Mouse (Mus musculus): Measurements from ENCODE around the gene Slc22a22. TPM values are rescaled to one million over a fixed set of nuclear protein-coding genes. Genes with fewer than 3 reads are reported as not detected.
"Not testable (repeated sequence)": the region's sequence is repeated elsewhere in the genome, so short reads cannot be mapped to it uniquely, and the experiment has no call there.

Slc22a22 gene
- polyA plus RNA-seq, 1 experiment, result not detected

DNA sequence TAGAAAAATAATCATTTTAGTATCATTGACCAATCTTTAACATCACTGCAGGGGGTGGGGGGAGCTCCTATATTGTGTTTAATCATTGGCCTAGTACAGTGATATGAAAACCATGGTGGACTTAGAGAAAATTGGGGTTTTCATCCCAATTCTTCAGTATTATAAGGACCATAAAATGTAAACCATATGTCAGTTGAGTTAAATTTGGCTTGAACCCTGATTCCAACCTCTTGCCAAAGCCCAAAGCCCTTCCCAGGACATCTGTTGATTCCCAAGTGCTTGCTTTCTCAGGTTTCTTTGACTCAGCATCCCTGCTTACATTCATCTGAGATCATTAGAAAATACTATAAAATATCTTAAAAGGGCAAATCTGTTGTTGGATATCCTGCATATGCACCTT is 201.0 kb downstream of the Slc22a22 start:
- TF ChIP-seq POLR2A (IDR thresholded peaks at IDR 0.05; ENCODE audit: insufficient read length, low read depth) (no peak), E2F4 (IDR thresholded peaks at IDR 0.05; ENCODE audit: insufficient read depth) (no peak), REST (IDR thresholded peaks at IDR 0.05; ENCODE audit: insufficient read depth, insufficient read length) (no peak), SRF (IDR thresholded peaks at IDR 0.05; ENCODE audit: control insufficient read depth, insufficient read length, low read depth) (no peak), MAX (IDR thresholded peaks at IDR 0.05; ENCODE audit: low read depth) (no peak), POLR2AphosphoS2 (IDR thresholded peaks at IDR 0.05; ENCODE audit: insufficient read length, low read depth) (no peak), MYOD1 (IDR thresholded peaks at IDR 0.05; ENCODE audit: control insufficient read depth in 1 of 3, insufficient read length in 2 of 3, low read depth in 2 of 3) (no peak), USF1 (IDR thresholded peaks at IDR 0.05; ENCODE audit: low read depth) (no peak), TCF12 (IDR thresholded peaks at IDR 0.05; ENCODE audit: insufficient read depth, poor library complexity, severe bottlenecking) (no peak), TCF3 (IDR thresholded peaks at IDR 0.05; ENCODE audit: insufficient read length, low read depth) (no peak), CEBPB (IDR thresholded peaks at IDR 0.05; ENCODE audit: insufficient read depth, poor library complexity, severe bottlenecking) (no peak), MYOG (IDR thresholded peaks at IDR 0.05; ENCODE audit: control insufficient read depth in 1 of 3, insufficient read depth in 1 of 3, insufficient read length in 2 of 3, low read depth in 2 of 3) (no peak)
- no peaks in the 10 kb centered on the region for H3K79me2 ChIP-seq (ENCODE audit: control insufficient read depth, insufficient read depth)
- H3K36me3 ChIP-seq (ENCODE audit: control insufficient read depth, insufficient read depth), result no peaks in the 10 kb centered on the region
- H3K4me2 ChIP-seq (ENCODE audit: low read depth), result no peak overlapping the region
- H3K27me3 ChIP-seq (ENCODE audit: control insufficient read depth, insufficient read depth, insufficient read length), result no peaks in the 10 kb centered on the region
- no peak overlapping the region for H3K4me3 ChIP-seq
- H3ac ChIP-seq (ENCODE audit: control insufficient read depth, insufficient read length), result no peak overlapping the region

DNA sequence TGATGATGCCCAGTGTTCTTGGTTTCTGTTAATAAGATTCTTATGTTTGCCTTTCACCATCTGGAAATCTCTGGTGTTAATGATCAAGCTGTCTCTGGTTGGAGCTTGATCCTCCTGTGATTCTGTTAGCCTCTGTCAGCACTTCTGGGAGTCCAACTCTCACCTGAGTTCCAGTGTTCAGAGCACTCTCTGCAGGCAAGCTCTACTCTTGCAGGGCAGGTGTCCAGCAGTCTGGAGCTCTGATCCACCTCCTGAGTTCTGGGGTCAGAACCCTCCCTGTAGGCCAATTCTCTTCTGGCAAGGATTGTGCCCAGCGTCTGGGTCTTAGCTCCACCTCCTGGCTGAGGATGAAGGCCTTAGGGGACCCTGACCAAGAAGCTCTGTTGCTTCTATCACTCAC is 237.4 kb downstream of the Slc22a22 start:
- not testable (repeated sequence) for H3K4me3 ChIP-seq; H3K27me3 ChIP-seq (ENCODE audit: control insufficient read depth, insufficient read depth, insufficient read length); H3K36me3 ChIP-seq (ENCODE audit: control insufficient read depth, insufficient read depth); H3K79me2 ChIP-seq (ENCODE audit: control insufficient read depth, insufficient read depth); H3K4me2 ChIP-seq (ENCODE audit: low read depth); H3ac ChIP-seq (ENCODE audit: control insufficient read depth, insufficient read length)

DNA sequence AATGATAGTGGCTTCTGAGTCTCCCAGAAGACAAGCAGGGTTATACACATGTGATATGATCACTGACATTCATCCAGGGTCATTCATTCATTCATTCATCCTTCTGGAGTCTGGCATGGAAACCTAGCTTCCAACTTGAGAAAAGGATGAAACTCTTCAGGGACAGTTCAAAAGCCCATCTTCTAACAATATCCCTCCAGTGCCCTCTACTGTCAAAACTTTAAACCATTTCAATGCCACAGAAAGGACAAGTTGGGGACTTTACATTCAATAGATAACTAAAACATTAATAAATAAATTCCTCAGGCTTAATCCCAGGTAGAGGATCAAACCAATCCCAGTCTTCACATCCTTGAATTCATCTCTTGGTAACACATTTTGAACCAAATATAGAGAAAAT is 247.0 kb downstream of the Slc22a22 start:
- TF ChIP-seq MAX (IDR thresholded peaks at IDR 0.05; ENCODE audit: low read depth) (no peak), USF1 (IDR thresholded peaks at IDR 0.05; ENCODE audit: low read depth) (no peak), POLR2A (IDR thresholded peaks at IDR 0.05; ENCODE audit: insufficient read length, low read depth) (no peak), TCF12 (IDR thresholded peaks at IDR 0.05; ENCODE audit: insufficient read depth, poor library complexity, severe bottlenecking) (no peak), POLR2AphosphoS2 (IDR thresholded peaks at IDR 0.05; ENCODE audit: insufficient read length, low read depth) (no peak)
- H3K4me3 ChIP-seq, result no peak overlapping the region
- H3K27me3 ChIP-seq (ENCODE audit: control insufficient read depth, insufficient read depth, insufficient read length), result no peaks in the 10 kb centered on the region
- H3ac ChIP-seq (ENCODE audit: control insufficient read depth, insufficient read length), result no peak overlapping the region
- H3K79me2 ChIP-seq (ENCODE audit: control insufficient read depth, insufficient read depth), result no peaks in the 10 kb centered on the region
- H3K4me2 ChIP-seq (ENCODE audit: low read depth), result no peak overlapping the region
- H3K36me3 ChIP-seq (ENCODE audit: control insufficient read depth, insufficient read depth), result no peaks in the 10 kb centered on the region

DNA sequence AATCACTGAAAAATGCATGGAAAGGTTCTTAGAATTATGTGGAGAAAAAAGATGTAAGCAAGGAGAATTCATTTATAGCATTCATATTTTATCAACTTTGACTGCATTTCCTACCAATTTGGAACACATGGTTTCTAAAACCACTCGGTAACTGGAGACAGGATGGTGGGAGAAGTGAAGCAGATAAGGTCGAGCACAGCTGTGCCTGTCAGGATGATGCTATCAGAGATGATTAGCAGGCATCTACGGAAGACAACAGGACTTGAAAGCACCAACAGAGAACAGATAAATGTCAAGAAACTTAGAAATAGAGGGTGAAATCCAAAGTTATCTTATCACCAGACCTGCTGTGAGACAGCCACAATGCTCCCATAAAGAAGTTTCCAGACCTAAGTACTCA is 272.1 kb downstream of the Slc22a22 start:
- no peak overlapping the region for H3K4me3 ChIP-seq
- TF ChIP-seq MYOG (IDR thresholded peaks at IDR 0.05; ENCODE audit: control insufficient read depth in 1 of 3, insufficient read depth in 1 of 3, insufficient read length in 2 of 3, low read depth in 2 of 3) (peak in 1 of 3 experiments; percentile 56), E2F4 (IDR thresholded peaks at IDR 0.05; ENCODE audit: insufficient read depth) (no peak), USF1 (IDR thresholded peaks at IDR 0.05; ENCODE audit: low read depth) (peak; percentile 3), MYOD1 (IDR thresholded peaks at IDR 0.05; ENCODE audit: control insufficient read depth in 1 of 3, insufficient read length in 2 of 3, low read depth in 2 of 3) (peak in 2 of 3 experiments; percentile 92 to 93), POLR2AphosphoS2 (IDR thresholded peaks at IDR 0.05; ENCODE audit: insufficient read length, low read depth) (no peak), TCF3 (IDR thresholded peaks at IDR 0.05; ENCODE audit: insufficient read length, low read depth) (peak; percentile 44), TCF12 (IDR thresholded peaks at IDR 0.05; ENCODE audit: insufficient read depth, poor library complexity, severe bottlenecking) (peak; percentile 40)
- H3ac ChIP-seq (ENCODE audit: control insufficient read depth, insufficient read length), result no peak overlapping the region
- H3K36me3 ChIP-seq (ENCODE audit: control insufficient read depth, insufficient read depth), result no peaks in the 10 kb centered on the region
- no peaks in the 10 kb centered on the region for H3K27me3 ChIP-seq (ENCODE audit: control insufficient read depth, insufficient read depth, insufficient read length)
- H3K79me2 ChIP-seq (ENCODE audit: control insufficient read depth, insufficient read depth), result no peaks in the 10 kb centered on the region
- peak overlapping the region; percentile 58 for H3K4me2 ChIP-seq (ENCODE audit: low read depth)

- TF ChIP-seq TCF12 (IDR thresholded peaks at IDR 0.05; ENCODE audit: insufficient read depth, poor library complexity, severe bottlenecking) (no peak), MYOD1 (IDR thresholded peaks at IDR 0.05; ENCODE audit: control insufficient read depth in 1 of 3, insufficient read length in 2 of 3, low read depth in 2 of 3) (peak in 2 of 3 experiments; percentile 14 to 37), POLR2AphosphoS2 (IDR thresholded peaks at IDR 0.05; ENCODE audit: insufficient read length, low read depth) (no peak), CEBPB (IDR thresholded peaks at IDR 0.05; ENCODE audit: insufficient read depth, poor library complexity, severe bottlenecking) (peak; percentile 78)
- Histone ChIP-seq H3K79me2 (ENCODE audit: control insufficient read depth, insufficient read depth) (no peaks in the 10 kb centered on the region), H3K27me3 (ENCODE audit: control insufficient read depth, insufficient read depth, insufficient read length) (no peaks in the 10 kb centered on the region), H3K4me3 (no peak overlapping the region), H3K4me2 (ENCODE audit: low read depth) (no peak overlapping the region), H3K36me3 (ENCODE audit: control insufficient read depth, insufficient read depth) (no peaks in the 10 kb centered on the region), H3ac (ENCODE audit: control insufficient read depth, insufficient read length) (no peak overlapping the region)
Measured at GRCm38 (mm10) chr15:57204444-57204930, 272.9 kb downstream of the Slc22a22 start.
